Mouse (Mus musculus) erythroid progenitor cell, adult 5-6 weeks (primary cell): ENCODE data around the gene Vps13a. TPM values are rescaled to one million over a fixed set of nuclear protein-coding genes. Genes with fewer than 3 reads are reported as not detected.
"Not testable (repeated sequence)": the region's sequence is repeated elsewhere in the genome, so short reads cannot be mapped to it uniquely, and the experiment has no call there.

Source experiments
- ATAC-seq: replicated peaks from 2 replicates; pipeline ENCODE4 v1.8.0; 2016; ENCODE audit warnings: moderate number of reproducible peaks, mild to moderate bottlenecking, moderate TSS enrichment, inconsistent platforms; ENCODE audit not compliant: poor library complexity, low FRiP score, severe bottlenecking
- total RNA-seq, 2 experiments: library from RNA; stranded (forward) in 1 of 2; stranded (reverse) in 1 of 2; fragments of 150-400 nt in 1 of 2; fragments of 186-747, 209-891 nt in 1 of 2; gene quantifications; 2 replicates each; pipeline versions ENCODE4 v1.2.3 to v1.2.4; 2015 to 2017; ENCODE audit warnings: low replicate concordance in 2 of 2

The Vps13a gene
- total RNA-seq, 2 experiments from 2014 or later, result 69.2 to 71.3 TPM

GRCm38 (mm10) chr19:16773237-16774016 is 7.3 kb downstream of the Vps13a start:
- peak; percentile 21; the same call in 1 of the 2 replicates for ATAC-seq

- ATAC-seq, result no peak
These were observed 13.3 kb downstream of the Vps13a start for GRCm38 (mm10) chr19:16767407-16767806.

- not testable (repeated sequence) for ATAC-seq
These were observed 23.3 kb downstream of the Vps13a start for GRCm38 (mm10) chr19:16757439-16757838.

GRCm38 (mm10) chr19:16755854-16756253 is 24.9 kb downstream of the Vps13a start:
- no peak for ATAC-seq

GRCm38 (mm10) chr19:16755226-16755625 is 25.5 kb downstream of the Vps13a start:
- ATAC-seq, result no peak

GRCm38 (mm10) chr19:16753151-16753550 is 27.6 kb downstream of the Vps13a start:
- ATAC-seq, result no peak

- ATAC-seq, result peak; percentile 73; the same call in 1 of the 2 replicates
These were observed 43.9 kb downstream of the Vps13a start for GRCm38 (mm10) chr19:16736854-16737253.

GRCm38 (mm10) chr19:16728729-16729128 is 52.0 kb downstream of the Vps13a start:
- no peak for ATAC-seq

GRCm38 (mm10) chr19:16715249-16715648 is 65.5 kb downstream of the Vps13a start:
- no peak for ATAC-seq

GRCm38 (mm10) chr19:16701790-16702189 is 78.9 kb downstream of the Vps13a start:
- ATAC-seq, result no peak

GRCm38 (mm10) chr19:16684922-16685321 is 95.8 kb downstream of the Vps13a start:
- ATAC-seq, result no peak

GRCm38 (mm10) chr19:16684210-16684609 is 96.5 kb downstream of the Vps13a start:
- ATAC-seq, result no peak

- peak; percentile 78; the same call in 1 of the 2 replicates for ATAC-seq
These were observed 154.9 kb downstream of the Vps13a start for GRCm38 (mm10) chr19:16625610-16626395.

- ATAC-seq, result no peak
These were observed 155.7 kb downstream of the Vps13a start for GRCm38 (mm10) chr19:16624994-16625393.

- ATAC-seq, result no peak
These were observed 157.6 kb downstream of the Vps13a start for GRCm38 (mm10) chr19:16623154-16623553.

- no peak for ATAC-seq
These were observed 173.1 kb downstream of the Vps13a start for GRCm38 (mm10) chr19:16607634-16608033.

- no peak for ATAC-seq
These were observed 178.7 kb downstream of the Vps13a start for GRCm38 (mm10) chr19:16602026-16602425.

GRCm38 (mm10) chr19:16599298-16599970 is 181.3 kb downstream of the Vps13a start:
- 0 out of 2 replicates have a peak, but pooled peaks have one; percentile 50 for ATAC-seq

GRCm38 (mm10) chr19:16598653-16599297 is 182.0 kb downstream of the Vps13a start:
- ATAC-seq, result 0 out of 2 replicates have a peak, but pooled peaks have one; percentile 50

- no peak for ATAC-seq
These were observed 183.5 kb downstream of the Vps13a start for GRCm38 (mm10) chr19:16597216-16597615.
